Mouse (Mus musculus): ENCODE measurements at regions not wholly inside any gene's neighbourhood (a gene's known extent, or its start where the extent isn't known, plus 50 kb on each side); places are given as distances from the start of the nearest gene placed in this dataset.

DNA sequence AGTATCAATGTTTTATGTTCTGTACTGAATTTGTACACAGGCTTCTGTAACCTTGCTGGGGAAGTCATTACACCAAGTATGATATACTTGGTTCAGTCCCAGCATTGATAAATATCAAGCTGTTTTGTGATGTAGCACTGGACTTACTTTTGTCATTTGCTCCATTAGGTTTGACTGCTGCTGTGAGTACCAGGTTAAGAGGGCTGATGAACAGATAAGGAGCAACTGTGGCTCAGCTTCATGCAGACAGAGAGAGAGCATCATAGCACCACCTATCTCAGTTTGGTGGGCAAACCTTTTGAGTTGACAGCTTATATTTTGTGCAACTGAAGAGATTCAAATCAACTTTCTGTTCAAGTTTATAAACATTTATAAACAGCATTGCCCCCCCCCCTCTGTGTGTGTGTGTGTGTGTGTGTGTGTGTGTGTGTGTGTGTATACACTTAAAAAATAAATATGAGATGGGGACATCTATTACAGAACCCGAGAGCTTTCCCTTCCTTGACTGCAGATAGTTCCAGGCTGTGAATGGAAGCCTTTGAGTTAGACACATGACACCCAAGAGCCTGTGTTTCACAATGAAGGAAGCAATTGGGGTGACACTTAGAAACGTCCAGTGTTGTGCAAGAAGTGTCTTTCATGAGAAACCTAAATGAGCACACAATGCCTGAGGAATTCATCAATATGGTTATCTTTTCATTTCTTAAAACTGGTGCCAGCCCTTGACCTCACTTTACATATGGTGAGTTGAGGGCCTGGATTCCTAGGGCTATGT, 305.8 kb upstream of the Trib2 start:
- H3K4me3 ChIP-seq (ENCODE audit: control insufficient read depth in 1 of 2, insufficient read depth in 1 of 2, low read depth in 2 of 2, low read length in 2 of 2), result no peak overlapping the region
- peak; percentile 43 for DNase-seq (ENCODE audit: low read depth, low spot score)
- H3K9me3 ChIP-seq (replicated peaks; ENCODE audit: insufficient read depth, low read length), result no peaks in the 10 kb centered on the region
- no peaks in the 10 kb centered on the region for H3K27me3 ChIP-seq (ENCODE audit: control insufficient read depth in 1 of 2, insufficient read depth in 2 of 2, low read length in 2 of 2)
- TF ChIP-seq CTCF (IDR thresholded peaks at IDR 0.05 in 2 of 3, conservative IDR thresholded peaks at IDR 0.05 in 1 of 3; ENCODE audit: control insufficient read depth in 1 of 3, insufficient read depth in 1 of 3, low read depth in 2 of 3, low read length in 3 of 3, poor library complexity in 1 of 3, severe bottlenecking in 1 of 3), result peak in 1 of 3 experiments; percentile 2; a peak in 1 of 6 replicates
- peak; percentile 55; the same call in 1 of the 2 replicates for TF ChIP-seq GATA1 (IDR thresholded peaks at IDR 0.05; ENCODE audit: low read depth, low read length)
- TF ChIP-seq MAX (IDR thresholded peaks at IDR 0.05; ENCODE audit: low read length), result no peak
- H3K4me1 ChIP-seq (ENCODE audit: control insufficient read depth in 1 of 2, insufficient read depth in 2 of 2, low read length in 2 of 2), result peaks cover 13 to 18% of the 10 kb centered on the region in 2 experiments
- H3K79me2 ChIP-seq (ENCODE audit: control insufficient read depth, insufficient read depth, low read length, poor library complexity), result no peaks in the 10 kb centered on the region
- H3K27ac ChIP-seq (ENCODE audit: control insufficient read depth, low read depth, low read length), result no peak overlapping the region; the same call in 1 of the 2 replicates
- H3K36me3 ChIP-seq (ENCODE audit: control insufficient read depth in 1 of 2, insufficient read depth in 2 of 2, low read length in 2 of 2), result peaks cover 0 to 16% of the 10 kb centered on the region in 2 experiments; a peak in 2 of 4 replicates
- no peak overlapping the region for H3K9ac ChIP-seq (ENCODE audit: control insufficient read depth, low read depth, low read length, poor library complexity, severe bottlenecking)

DNA sequence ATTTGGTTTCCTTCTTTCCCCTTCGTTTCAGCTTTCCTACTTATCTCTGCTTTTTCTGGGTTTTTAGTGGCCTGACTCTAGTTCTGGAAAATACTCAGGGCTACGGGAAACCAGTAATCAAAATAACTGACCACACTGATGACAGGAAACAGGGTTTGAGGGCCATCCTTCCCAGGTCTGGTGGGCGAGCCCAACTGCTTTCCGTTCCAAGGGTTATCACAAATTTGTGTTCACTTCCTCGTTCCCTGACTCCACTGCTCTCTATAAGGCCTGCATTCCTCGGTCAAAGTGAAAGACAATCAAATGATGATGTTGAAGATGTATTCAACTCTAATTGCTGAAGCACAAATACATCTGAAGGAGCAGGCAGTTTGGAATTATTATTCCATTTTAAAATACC, 305.1 kb upstream of the Trib2 start:
- peak; percentile 59 for DNase-seq (ENCODE audit: low read depth, low spot score)
- Histone ChIP-seq H3K27me3 (ENCODE audit: control insufficient read depth in 1 of 2, insufficient read depth in 2 of 2, low read length in 2 of 2) (no peaks in the 10 kb centered on the region), H3K79me2 (ENCODE audit: control insufficient read depth, insufficient read depth, low read length, poor library complexity) (no peaks in the 10 kb centered on the region), H3K9ac (ENCODE audit: control insufficient read depth, low read depth, low read length, poor library complexity, severe bottlenecking) (no peak overlapping the region), H3K9me3 (replicated peaks; ENCODE audit: insufficient read depth, low read length) (no peaks in the 10 kb centered on the region), H3K36me3 (ENCODE audit: control insufficient read depth in 1 of 2, insufficient read depth in 2 of 2, low read length in 2 of 2) (peaks cover 0 to 16% of the 10 kb centered on the region in 2 experiments; a peak in 2 of 4 replicates), H3K4me3 (ENCODE audit: control insufficient read depth in 1 of 2, insufficient read depth in 1 of 2, low read depth in 2 of 2, low read length in 2 of 2) (peak overlapping the region; percentile 19 to 33; a peak in 1 of 4 replicates), H3K4me1 (ENCODE audit: control insufficient read depth in 1 of 2, insufficient read depth in 2 of 2, low read length in 2 of 2) (peaks cover 13 to 18% of the 10 kb centered on the region in 2 experiments), H3K27ac (ENCODE audit: control insufficient read depth, low read depth, low read length) (peak overlapping the region; percentile 14; the same call in 1 of the 2 replicates)
- TF ChIP-seq ELF1 (IDR thresholded peaks at IDR 0.05; ENCODE audit: low read depth, low read length) (peak; percentile 56; the same call in 1 of the 2 replicates), MAX (IDR thresholded peaks at IDR 0.05; ENCODE audit: low read length) (no peak), POLR2AphosphoS5 (IDR thresholded peaks at IDR 0.05; ENCODE audit: borderline replicate concordance, low read depth, low read length) (no peak), HCFC1 (IDR thresholded peaks at IDR 0.05; ENCODE audit: low read depth, low read length) (no peak), EP300 (IDR thresholded peaks at IDR 0.05; ENCODE audit: low read depth in 1 of 2, low read length in 2 of 2) (peak; percentile 61 to 62), E2F4 (IDR thresholded peaks at IDR 0.05; ENCODE audit: borderline replicate concordance, low read depth, low read length) (no peak), MYB (IDR thresholded peaks at IDR 0.05; ENCODE audit: low read depth, low read length) (peak; percentile 43; the same call in 1 of the 2 replicates), UBTF (IDR thresholded peaks at IDR 0.05; ENCODE audit: borderline replicate concordance, insufficient read depth, low read depth, low read length) (no peak), NELFE (IDR thresholded peaks at IDR 0.05; ENCODE audit: low read depth, low read length) (no peak), JUND (IDR thresholded peaks at IDR 0.05; ENCODE audit: low read depth, low read length) (no peak), KAT2A (conservative IDR thresholded peaks at IDR 0.05; ENCODE audit: low read depth, low read length) (no peak), MYC (IDR thresholded peaks at IDR 0.05; ENCODE audit: low read depth, low read length) (no peak), TBP (IDR thresholded peaks at IDR 0.05; ENCODE audit: low read depth, low read length) (0 out of 2 replicates have a peak, but pooled peaks have one; percentile 16), GATA1 (IDR thresholded peaks at IDR 0.05; ENCODE audit: low read depth, low read length) (0 out of 2 replicates have a peak, but pooled peaks have one; percentile 6), BHLHE40 (IDR thresholded peaks at IDR 0.05; ENCODE audit: borderline replicate concordance, low read depth, low read length) (no peak)

Measured in MEL (cell line).